Mouse (Mus musculus) heart, postnatal 0 days (tissue): Measurements from ENCODE around the gene Dab1.

Source experiments
- CTCF ChIP-seq: IDR thresholded peaks from 2 replicates; pipeline ENCODE4 v1.5.1; 2016; ENCODE audit warnings: antibody characterized with exemption, control low read depth, low read depth
- EP300 ChIP-seq: IDR thresholded peaks from 2 replicates; pipeline ENCODE4 v1.6.1; 2016; ENCODE audit warnings: antibody characterized with exemption, low read depth

GRCm38 (mm10) chr4:104066901-104067300 lies 447.7 kb downstream of the Dab1 start:
- TF ChIP-seq CTCF: no peak
- no peak for TF ChIP-seq EP300
